Mouse (Mus musculus) stomach, embryonic 14.5 days (tissue): Measurements from ENCODE around the gene Olfr1413. TPM values are rescaled to one million over a fixed set of nuclear protein-coding genes. Genes with fewer than 3 reads are reported as not detected.

ENCODE experiments used
- ATAC-seq: fragments of 200-750 bp; cut with Nextera tagmentation; 2 replicates; pipeline ENCODE4 v1.8.0; 2017; ENCODE audit warnings: low read depth, moderate TSS enrichment; ENCODE audit not compliant: insufficient number of reproducible peaks, insufficient read depth, low FRiP score
- H3K27ac ChIP-seq: fragments of 300-500 bp; sonication (generic); 2 replicates; pipeline ENCODE4 v1.5.1; 2014; ENCODE audit warnings: mild to moderate bottlenecking, low read length, moderate library complexity, mixed read lengths
- H3K27me3 ChIP-seq: fragments of 300-500 bp; sonication (generic); 2 replicates; pipeline ENCODE4 v1.6.1; 2014; ENCODE audit warnings: low read length, control low read depth, mixed read lengths; ENCODE audit not compliant: control insufficient read depth, insufficient read depth
- H3K36me3 ChIP-seq: fragments of 300-500 bp; sonication (generic); 2 replicates; pipeline ENCODE4 v1.6.1; 2014; ENCODE audit warnings: mild to moderate bottlenecking, control low read depth, low read length, moderate library complexity, mixed read lengths; ENCODE audit not compliant: control insufficient read depth, insufficient read depth
- H3K4me1 ChIP-seq: fragments of 300-500 bp; sonication (generic); 2 replicates; pipeline ENCODE4 v1.6.1; 2014; ENCODE audit warnings: low read length, control low read depth, mixed read lengths; ENCODE audit not compliant: control insufficient read depth, insufficient read depth
- H3K4me2 ChIP-seq: fragments of 300-500 bp; sonication (generic); replicated peaks from 2 replicates; pipeline ENCODE4 v1.6.1; 2014; ENCODE audit warnings: low read depth, low read length, control low read depth
- H3K4me3 ChIP-seq: fragments of 300-500 bp; sonication (generic); 2 replicates; pipeline ENCODE4 v1.5.1; 2014; ENCODE audit warnings: low read depth, low read length, control low read depth
- H3K9ac ChIP-seq: fragments of 300-500 bp; sonication (generic); replicated peaks from 2 replicates; pipeline ENCODE4 v1.6.1; 2014; ENCODE audit warnings: low read depth, mild to moderate bottlenecking, control low read depth, low read length, moderate library complexity, mixed read lengths
- H3K9me3 ChIP-seq: fragments of 300-500 bp; sonication (generic); 2 replicates; pipeline ENCODE4 v1.6.1; 2016; ENCODE audit warnings: low read depth, low read length, control low read depth; ENCODE audit not compliant: control insufficient read depth
- WGBS: fragments of 180-500 bp; shearing (Covaris S2); extraction: QIAGEN DNeasy Blood & Tissue Kit; methylation state at CpG from one replicate; pipeline ENCODE4 v1.1.7; 2014; 5-methylcytosine and 5-hydroxymethylcytosine counted together
- polyA plus RNA-seq: library from polyadenylated mRNA; unstranded; fragments of >200 nt; fragmentation: Nextera tagmentation; extraction: Ambion mirVana; gene quantifications from 2 replicates; pipeline ENCODE4 v1.2.1, GENCODE M21; 2014

Olfr1413 gene
- polyA plus RNA-seq, 1 experiment from 2014 or later = not detected

DNA sequence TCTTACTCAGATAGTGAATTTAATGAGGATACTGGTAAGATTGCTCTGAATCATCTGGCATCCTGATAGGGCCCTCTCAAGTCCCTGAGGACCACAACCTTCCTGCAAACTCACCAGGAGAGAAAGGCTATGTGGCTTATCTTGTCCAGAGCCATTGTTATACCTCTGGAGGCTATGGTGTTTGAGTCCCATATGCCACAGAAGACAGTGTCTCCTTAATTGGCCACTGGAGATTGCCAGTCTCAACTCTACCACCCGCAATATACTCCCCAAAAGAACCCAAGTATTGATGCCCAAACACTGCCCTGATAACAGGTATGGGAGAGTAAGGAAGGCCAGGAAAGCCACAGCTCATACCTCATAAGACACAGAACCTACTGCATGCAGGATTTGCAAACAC lies 34.4 kb downstream of the Olfr1413 start, which contains the start of gene Olfr1410:
Gene Olfr1410, plus strand, starts transcription at position 301 of the 400 bp plus-strand sequence.
- Histone ChIP-seq H3K27me3 (no peaks in the 10 kb centered on the region), H3K9me3 (no peaks in the 10 kb centered on the region), H3K4me2 (no peak within 1 kb of the TSS), H3K4me1 (no peaks in the 10 kb centered on the region), H3K36me3 (no peaks in the 10 kb centered on the region), H3K4me3 (no peak within 1 kb of the TSS), H3K9ac (no peak within 1 kb of the TSS), H3K27ac (no peak within 1 kb of the TSS)
- 85% methylated on average over 1 of the region's 1 CpGs for WGBS
- ATAC-seq = no peak

DNA sequence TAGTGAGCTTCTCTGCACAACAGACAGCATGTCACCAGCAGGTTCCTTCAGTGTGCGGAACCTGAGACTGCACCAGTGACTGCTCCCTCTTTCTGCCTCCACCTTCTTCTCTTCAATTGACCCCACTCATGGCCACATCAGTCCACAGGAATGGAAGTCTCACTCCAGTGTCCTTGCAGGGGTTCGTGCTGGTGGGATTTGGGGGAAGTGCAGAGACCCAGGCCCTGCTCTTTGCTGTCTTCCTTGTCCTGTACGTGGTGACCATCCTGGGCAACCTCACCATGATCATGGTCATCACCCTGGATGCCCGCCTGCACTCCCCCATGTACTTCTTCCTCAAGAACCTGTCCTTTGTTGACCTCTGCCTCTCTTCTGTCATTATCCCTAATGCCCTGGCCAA lies 36.6 kb downstream of the Olfr1413 start:
- H3K4me3 ChIP-seq = no peak overlapping the region
- H3K27ac ChIP-seq = no peak overlapping the region
- no peak overlapping the region for H3K4me2 ChIP-seq
- no peaks in the 10 kb centered on the region for H3K9me3 ChIP-seq
- no peak for ATAC-seq
- H3K27me3 ChIP-seq = no peaks in the 10 kb centered on the region
- 75% methylated on average over 4 of the region's 4 CpGs for WGBS
- H3K9ac ChIP-seq = no peak overlapping the region
- H3K36me3 ChIP-seq = no peaks in the 10 kb centered on the region
- H3K4me1 ChIP-seq = no peaks in the 10 kb centered on the region

DNA sequence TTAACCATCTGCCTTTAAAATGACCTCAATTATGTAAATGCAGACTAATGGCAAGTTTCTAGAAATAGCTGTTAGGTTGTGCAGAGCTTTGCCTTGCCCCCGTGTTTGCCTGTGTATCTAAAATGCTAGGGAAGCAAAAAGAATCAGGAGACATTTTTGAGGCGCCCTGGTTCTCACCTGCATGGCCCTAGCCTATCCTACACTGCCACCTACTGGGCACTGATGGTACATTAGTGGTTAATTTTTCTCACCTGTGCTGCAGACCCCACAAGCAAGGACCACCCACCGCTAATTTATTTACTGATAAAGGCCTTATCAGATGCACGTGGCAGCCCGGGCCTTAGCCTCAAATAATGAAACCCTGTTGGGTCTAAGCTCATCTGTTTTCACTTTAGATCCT lies 39.9 kb downstream of the Olfr1413 start:
- no peak overlapping the region for H3K27ac ChIP-seq
- H3K9me3 ChIP-seq = no peaks in the 10 kb centered on the region
- H3K4me3 ChIP-seq = no peak overlapping the region
- no peak for ATAC-seq
- no peaks in the 10 kb centered on the region for H3K36me3 ChIP-seq
- no peak overlapping the region for H3K4me2 ChIP-seq
- no peak overlapping the region for H3K9ac ChIP-seq
- no peaks in the 10 kb centered on the region for H3K27me3 ChIP-seq
- WGBS = 3% methylated on average over 5 of the region's 5 CpGs
- no peaks in the 10 kb centered on the region for H3K4me1 ChIP-seq

DNA sequence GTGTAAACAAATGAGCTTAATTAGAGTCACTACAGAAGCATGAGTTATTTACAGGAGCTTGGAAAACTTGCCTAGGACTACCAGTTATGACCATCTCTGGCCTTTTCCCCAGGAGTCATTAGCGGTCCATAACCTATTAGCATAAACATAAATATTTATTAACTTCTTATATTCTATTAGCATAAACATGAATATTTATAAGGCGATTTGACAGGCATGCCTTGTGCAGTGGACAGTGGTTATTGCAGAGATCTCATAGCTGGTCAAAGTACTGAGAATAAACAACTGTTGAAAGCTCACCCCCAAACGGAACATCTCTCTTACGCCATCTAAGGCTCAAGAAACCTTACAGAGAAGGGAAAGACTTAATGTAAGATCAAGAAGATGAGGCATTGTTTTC lies 42.1 kb downstream of the Olfr1413 start:
- 53% methylated on average over 4 of the region's 4 CpGs for WGBS
- H3K4me1 ChIP-seq = no peaks in the 10 kb centered on the region
- no peak overlapping the region for H3K4me3 ChIP-seq
- H3K36me3 ChIP-seq = no peaks in the 10 kb centered on the region
- ATAC-seq = no peak
- no peak overlapping the region for H3K27ac ChIP-seq
- no peak overlapping the region for H3K4me2 ChIP-seq
- no peak overlapping the region for H3K9ac ChIP-seq
- H3K9me3 ChIP-seq = no peaks in the 10 kb centered on the region
- H3K27me3 ChIP-seq = no peaks in the 10 kb centered on the region

DNA sequence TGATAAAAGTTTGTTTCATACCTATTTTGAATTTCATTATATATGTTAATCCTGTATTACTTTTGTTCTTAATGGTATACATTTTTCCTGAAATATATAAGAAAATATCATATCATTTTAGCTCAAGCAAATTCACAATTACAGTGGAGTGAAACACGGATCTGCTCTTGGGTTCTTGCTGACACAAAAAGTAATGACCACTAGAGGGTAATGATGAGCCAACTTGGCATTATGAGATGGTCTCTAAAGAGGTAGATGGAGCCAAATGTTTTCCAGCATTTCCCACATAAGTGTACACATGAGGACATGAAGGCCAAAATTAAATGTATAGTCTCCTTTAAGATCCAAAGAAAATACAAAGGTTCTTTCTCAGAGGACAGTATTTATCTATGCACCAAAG lies 43.4 kb downstream of the Olfr1413 start:
- WGBS = 6% methylated on average over 1 of the region's 1 CpGs
- H3K4me2 ChIP-seq = no peak overlapping the region
- H3K27me3 ChIP-seq = no peaks in the 10 kb centered on the region
- no peak overlapping the region for H3K9ac ChIP-seq
- no peaks in the 10 kb centered on the region for H3K4me1 ChIP-seq
- H3K4me3 ChIP-seq = no peak overlapping the region
- H3K9me3 ChIP-seq = no peaks in the 10 kb centered on the region
- H3K27ac ChIP-seq = no peak overlapping the region
- H3K36me3 ChIP-seq = no peaks in the 10 kb centered on the region
- no peak for ATAC-seq

DNA sequence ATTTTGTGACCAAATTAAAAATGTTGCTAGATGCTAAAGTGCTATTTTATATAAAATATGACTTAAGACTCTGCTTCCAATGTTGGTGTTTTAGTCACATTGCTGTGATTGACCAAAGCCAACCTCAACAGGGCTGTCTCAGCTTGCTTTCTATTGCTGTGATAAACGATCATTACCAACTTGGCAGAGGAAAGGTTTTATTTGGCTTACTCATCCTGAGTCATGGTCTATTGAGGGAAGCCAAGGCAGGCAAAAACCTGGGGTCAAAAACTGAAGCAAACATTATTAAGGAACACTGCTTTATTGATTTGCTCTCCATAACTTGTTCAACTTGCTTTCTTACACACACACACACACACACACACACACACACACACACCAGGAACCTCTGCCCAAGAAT lies 44.9 kb downstream of the Olfr1413 start:
- Histone ChIP-seq H3K4me1 (no peaks in the 10 kb centered on the region), H3K27ac (no peak overlapping the region), H3K36me3 (no peaks in the 10 kb centered on the region), H3K9ac (no peak overlapping the region), H3K9me3 (no peaks in the 10 kb centered on the region), H3K4me2 (no peak overlapping the region), H3K27me3 (no peaks in the 10 kb centered on the region), H3K4me3 (no peak overlapping the region)
- WGBS = 68% methylated on average over 1 of the region's 1 CpGs
- no peak for ATAC-seq

DNA sequence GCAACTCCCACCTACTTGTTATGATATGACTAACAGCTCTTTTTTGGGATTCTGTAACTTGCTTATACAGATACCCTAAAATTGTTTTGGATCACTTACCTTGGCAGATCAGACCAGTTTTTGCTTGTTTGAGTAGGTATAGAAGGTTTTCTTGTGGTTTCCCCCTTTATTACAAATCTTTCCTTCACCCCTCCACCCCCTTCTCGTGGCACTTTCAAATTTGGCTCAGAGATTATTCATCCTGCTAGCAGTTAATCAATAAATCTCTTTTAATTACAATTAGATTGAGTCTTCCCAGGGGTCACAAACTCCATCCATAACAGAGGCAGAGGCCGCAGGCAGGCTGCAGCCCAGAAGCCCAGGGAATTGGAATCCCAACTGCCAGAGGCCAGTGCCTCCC lies 46.4 kb downstream of the Olfr1413 start, which contains the start of gene Olfr12:
Gene Olfr12, plus strand, starts transcription at position 301 of the 400 bp plus-strand sequence.
- H3K4me2 ChIP-seq = no peak within 1 kb of the TSS
- WGBS = 55% methylated on average over 2 of the region's 2 CpGs
- no peak within 1 kb of the TSS for H3K27ac ChIP-seq
- no peak within 1 kb of the TSS for H3K9ac ChIP-seq
- H3K4me1 ChIP-seq = no peaks in the 10 kb centered on the region
- no peaks in the 10 kb centered on the region for H3K36me3 ChIP-seq
- no peak within 1 kb of the TSS for H3K4me3 ChIP-seq
- no peaks in the 10 kb centered on the region for H3K9me3 ChIP-seq
- ATAC-seq = no peak
- no peaks in the 10 kb centered on the region for H3K27me3 ChIP-seq

DNA sequence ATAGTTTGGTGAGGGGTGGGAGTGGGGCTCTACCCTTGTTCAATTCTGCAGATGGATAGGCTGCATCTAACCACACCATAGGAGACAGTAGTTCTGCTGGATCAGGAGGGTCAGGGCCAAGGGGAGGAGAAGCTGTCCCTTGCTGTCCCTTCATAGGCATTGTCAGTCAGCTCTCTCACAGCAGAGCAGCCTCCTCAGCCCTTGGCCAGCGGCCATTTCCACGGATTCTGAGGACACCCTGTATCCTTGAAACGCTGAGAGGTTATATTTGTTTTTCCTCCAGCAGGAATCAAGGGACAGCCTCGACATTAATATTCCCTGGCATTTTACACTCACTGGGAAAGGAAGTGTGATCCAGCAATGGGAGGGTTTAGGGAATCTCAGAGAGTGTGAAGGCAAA lies 47.2 kb downstream of the Olfr1413 start:
- ATAC-seq = no peak
- Histone ChIP-seq H3K4me2 (no peak overlapping the region), H3K4me3 (no peak overlapping the region), H3K4me1 (no peaks in the 10 kb centered on the region), H3K9ac (no peak overlapping the region), H3K27ac (no peak overlapping the region), H3K9me3 (no peaks in the 10 kb centered on the region), H3K36me3 (no peaks in the 10 kb centered on the region), H3K27me3 (no peaks in the 10 kb centered on the region)
- 57% methylated on average over 4 of the region's 4 CpGs for WGBS
